Mouse (Mus musculus): ENCODE data around the gene Exoc4.

- TF ChIP-seq POLR2A (IDR thresholded peaks at IDR 0.05; ENCODE audit: low read depth, low read length): no peak
- TF ChIP-seq CTCF (conservative IDR thresholded peaks at IDR 0.05; ENCODE audit: insufficient read depth, insufficient read length, low read depth, low read length): no peak
Observed at GRCm38 (mm10) chr6:33727271-33727670, 478.4 kb downstream of the Exoc4 start.

Measured in kidney, adult 2 months (tissue).